Mouse (Mus musculus): ENCODE measurements around the gene Rnpepl1.

The Rnpepl1 gene

GRCm38 (mm10) chr1:92910239-92910885 is at the start of gene Rnpepl1:
Gene Rnpepl1 (plus strand): TSS chr1:92910783.
- no peak for DNase-seq (ENCODE audit: low read depth, low spot score)

GRCm38 (mm10) chr1:92861503-92861902 is 49.1 kb upstream of the Rnpepl1 start:
- no peak for DNase-seq (ENCODE audit: low read depth, low spot score)

- DNase-seq (ENCODE audit: low read depth, low spot score), result no peak
Measured at GRCm38 (mm10) chr1:92863268-92863667, 47.3 kb upstream of the Rnpepl1 start.

GRCm38 (mm10) chr1:92866170-92866569 is 44.4 kb upstream of the Rnpepl1 start:
- DNase-seq (ENCODE audit: low read depth, low spot score), result no peak

GRCm38 (mm10) chr1:92869985-92870384 is 40.6 kb upstream of the Rnpepl1 start:
- DNase-seq (ENCODE audit: low read depth, low spot score), result no peak

- DNase-seq (ENCODE audit: low read depth, low spot score), result no peak
Measured at GRCm38 (mm10) chr1:92872666-92873065, 37.9 kb upstream of the Rnpepl1 start.

- no peak for DNase-seq (ENCODE audit: low read depth, low spot score)
Measured at GRCm38 (mm10) chr1:92874011-92874410, 36.6 kb upstream of the Rnpepl1 start.

GRCm38 (mm10) chr1:92875360-92876111 is 35.0 kb upstream of the Rnpepl1 start:
- DNase-seq (ENCODE audit: low read depth, low spot score), result no peak

- no peak for DNase-seq (ENCODE audit: low read depth, low spot score)
Measured at GRCm38 (mm10) chr1:92877431-92877978, 33.1 kb upstream of the Rnpepl1 start.

- DNase-seq (ENCODE audit: low read depth, low spot score), result no peak
Measured at GRCm38 (mm10) chr1:92878066-92878741, 32.4 kb upstream of the Rnpepl1 start.

- DNase-seq (ENCODE audit: low read depth, low spot score), result no peak
Measured at GRCm38 (mm10) chr1:92879266-92879665, 31.3 kb upstream of the Rnpepl1 start.

- DNase-seq (ENCODE audit: low read depth, low spot score), result no peak
Measured at GRCm38 (mm10) chr1:92880101-92880500, 30.5 kb upstream of the Rnpepl1 start.

- DNase-seq (ENCODE audit: low read depth, low spot score), result no peak
Measured at GRCm38 (mm10) chr1:92881982-92882381, 28.6 kb upstream of the Rnpepl1 start.

- no peak for DNase-seq (ENCODE audit: low read depth, low spot score)
Measured at GRCm38 (mm10) chr1:92888901-92889655, 21.5 kb upstream of the Rnpepl1 start.

- DNase-seq (ENCODE audit: low read depth, low spot score), result no peak
Measured at GRCm38 (mm10) chr1:92892791-92893190, 17.8 kb upstream of the Rnpepl1 start.

- no peak for DNase-seq (ENCODE audit: low read depth, low spot score)
Measured at GRCm38 (mm10) chr1:92893896-92894295, 16.7 kb upstream of the Rnpepl1 start.

GRCm38 (mm10) chr1:92895089-92895488 is 15.5 kb upstream of the Rnpepl1 start:
- no peak for DNase-seq (ENCODE audit: low read depth, low spot score)

- no peak for DNase-seq (ENCODE audit: low read depth, low spot score)
Measured at GRCm38 (mm10) chr1:92902786-92903185, 7.8 kb upstream of the Rnpepl1 start, which contains the start of gene Ankmy1. Gene Ankmy1 (minus strand): TSS chr1:92902906.

GRCm38 (mm10) chr1:92903627-92904026 is 7.0 kb upstream of the Rnpepl1 start:
- DNase-seq (ENCODE audit: low read depth, low spot score), result no peak

GRCm38 (mm10) chr1:92905703-92906310 is 4.8 kb upstream of the Rnpepl1 start:
- no peak for DNase-seq (ENCODE audit: low read depth, low spot score)

Measured in WW6 (cell line).